Mouse (Mus musculus) erythroblast, embryonic 14.5 days (primary cell): ENCODE measurements around the gene Il6. TPM values are rescaled to one million over a fixed set of nuclear protein-coding genes. Genes with fewer than 3 reads are reported as not detected.

Experiments used
- H3K27me3 ChIP-seq: 2 replicates; pipeline ENCODE4 v1.6.1; 2012; ENCODE audit warnings: inconsistent platforms; ENCODE audit not compliant: control insufficient read depth
- H3K36me3 ChIP-seq: 2 replicates; pipeline ENCODE4 v1.6.1; 2012; ENCODE audit warnings: mild to moderate bottlenecking, inconsistent platforms; ENCODE audit not compliant: control insufficient read depth
- H3K4me1 ChIP-seq: 2 replicates; pipeline ENCODE4 v1.6.1; 2012; ENCODE audit warnings: inconsistent platforms; ENCODE audit not compliant: control insufficient read depth
- H3K4me3 ChIP-seq: replicated peaks from 2 replicates; pipeline ENCODE3; 2012; ENCODE audit warnings: moderate library complexity, mild to moderate bottlenecking, inconsistent platforms
- H3K9me3 ChIP-seq: 2 replicates; pipeline ENCODE4 v1.6.1; 2012; ENCODE audit warnings: low read length, inconsistent platforms, mixed read lengths; ENCODE audit not compliant: control insufficient read depth
- GATA1 ChIP-seq: IDR thresholded peaks from 2 replicates; pipeline ENCODE4 v1.6.1; 2012; ENCODE audit warnings: low read length, inconsistent platforms, mixed read lengths
- TAL1 ChIP-seq: IDR thresholded peaks from 3 replicates; pipeline ENCODE4 v1.6.1; 2012; ENCODE audit warnings: low read length, inconsistent platforms, mixed read lengths
- polyA plus RNA-seq: library from polyadenylated mRNA; stranded (reverse); fragments of >175 nt; gene quantifications from 2 replicates; pipeline ENCODE4 v1.2.3, GENCODE M21; 2012

The Il6 gene
- 0.02 and 0.14 TPM in 2 replicates for polyA plus RNA-seq

DNA sequence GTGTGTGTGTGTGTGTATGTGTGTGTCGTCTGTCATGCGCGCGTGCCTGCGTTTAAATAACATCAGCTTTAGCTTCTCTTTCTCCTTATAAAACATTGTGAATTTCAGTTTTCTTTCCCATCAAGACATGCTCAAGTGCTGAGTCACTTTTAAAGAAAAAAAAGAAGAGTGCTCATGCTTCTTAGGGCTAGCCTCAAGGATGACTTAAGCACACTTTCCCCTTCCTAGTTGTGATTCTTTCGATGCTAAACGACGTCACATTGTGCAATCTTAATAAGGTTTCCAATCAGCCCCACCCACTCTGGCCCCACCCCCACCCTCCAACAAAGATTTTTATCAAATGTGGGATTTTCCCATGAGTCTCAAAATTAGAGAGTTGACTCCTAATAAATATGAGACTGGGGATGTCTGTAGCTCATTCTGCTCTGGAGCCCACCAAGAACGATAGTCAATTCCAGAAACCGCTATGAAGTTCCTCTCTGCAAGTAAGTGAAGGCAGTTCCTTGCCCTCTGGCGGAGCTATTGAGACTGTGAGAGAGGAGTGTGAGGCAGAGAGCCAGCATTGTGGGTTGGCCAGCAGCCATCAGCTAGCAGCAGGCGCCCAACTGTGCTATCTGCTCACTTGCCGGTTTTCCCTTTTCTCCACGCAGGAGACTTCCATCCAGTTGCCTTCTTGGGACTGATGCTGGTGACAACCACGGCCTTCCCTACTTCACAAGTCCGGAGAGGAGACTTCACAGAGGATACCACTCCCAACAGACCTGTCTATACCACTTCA is at the start of gene Il6:
TSS of gene Il6 (plus strand) at position 389 of the 778 bp plus-strand sequence.
- Histone ChIP-seq H3K9me3 (no peaks in the 10 kb centered on the region), H3K4me3 (no peak within 1 kb of the TSS), H3K27me3 (no peaks in the 10 kb centered on the region), H3K4me1 (peaks cover 2% of the 10 kb centered on the region; the same call in 1 of the 2 replicates), H3K36me3 (no peaks in the 10 kb centered on the region)
- no peak for TF ChIP-seq TAL1
- TF ChIP-seq GATA1, result no peak

DNA sequence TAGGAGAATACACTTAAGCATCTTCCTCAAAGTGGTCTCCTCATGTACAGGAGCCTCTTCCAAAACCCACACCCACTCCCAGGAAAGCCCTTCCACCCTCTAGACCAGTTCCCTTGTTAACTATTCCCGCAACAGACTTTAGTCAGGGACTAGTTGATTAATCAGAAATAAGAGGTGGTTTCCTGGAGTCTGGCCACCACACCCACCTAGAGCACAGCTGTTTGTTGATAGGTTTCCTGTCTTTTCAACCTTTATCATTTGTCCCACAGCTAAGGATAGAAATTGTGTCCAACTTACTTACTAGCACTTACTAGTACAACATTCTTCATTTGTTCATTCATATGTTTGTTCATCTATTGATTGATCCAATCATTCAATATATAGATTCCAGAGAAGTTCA is 49.4 kb upstream of the Il6 start:
- H3K9me3 ChIP-seq, result no peaks in the 10 kb centered on the region
- peak overlapping the region; percentile 43 for H3K4me3 ChIP-seq
- H3K36me3 ChIP-seq, result no peaks in the 10 kb centered on the region
- no peaks in the 10 kb centered on the region for H3K27me3 ChIP-seq
- H3K4me1 ChIP-seq, result peaks cover 71% of the 10 kb centered on the region
- no peak for TF ChIP-seq GATA1
- TF ChIP-seq TAL1, result peak; percentile 47; the same call in 1 of the 3 replicates

GRCm38 (mm10) chr5:29970212-29970611 is 42.7 kb upstream of the Il6 start:
- Histone ChIP-seq H3K9me3 (no peaks in the 10 kb centered on the region), H3K4me1 (peaks cover 35% of the 10 kb centered on the region), H3K4me3 (no peak overlapping the region), H3K36me3 (no peaks in the 10 kb centered on the region), H3K27me3 (no peaks in the 10 kb centered on the region)
- TF ChIP-seq GATA1 (no peak), TAL1 (no peak)

GRCm38 (mm10) chr5:29972796-29973195 is 40.1 kb upstream of the Il6 start:
- Histone ChIP-seq H3K4me1 (peaks cover 16% of the 10 kb centered on the region), H3K4me3 (no peak overlapping the region), H3K27me3 (no peaks in the 10 kb centered on the region), H3K36me3 (no peaks in the 10 kb centered on the region), H3K9me3 (no peaks in the 10 kb centered on the region)
- no peak for TF ChIP-seq TAL1

DNA sequence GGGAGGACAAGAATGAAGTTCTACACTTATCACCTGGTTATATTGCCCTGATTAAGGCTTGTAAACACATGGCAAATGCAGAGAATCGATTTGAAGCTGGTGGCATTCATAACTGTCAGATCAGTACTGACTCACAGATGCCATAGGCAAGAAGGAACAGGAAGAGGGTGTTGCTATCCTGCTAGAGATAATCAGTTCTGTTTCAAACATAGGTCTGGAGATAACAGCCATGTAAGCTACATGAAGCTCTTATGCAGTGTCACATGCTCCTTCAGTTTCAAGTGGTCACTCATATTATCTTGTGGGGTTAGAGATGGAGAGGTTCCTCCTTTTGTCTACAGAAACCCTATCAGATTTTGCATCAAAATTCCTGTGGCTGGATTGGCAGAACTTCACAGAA is 39.4 kb upstream of the Il6 start:
- TF ChIP-seq GATA1 (no peak), TAL1 (no peak)
- Histone ChIP-seq H3K27me3 (no peaks in the 10 kb centered on the region), H3K9me3 (no peaks in the 10 kb centered on the region), H3K4me1 (peaks cover 15% of the 10 kb centered on the region), H3K4me3 (no peak overlapping the region), H3K36me3 (no peaks in the 10 kb centered on the region)

- TF ChIP-seq TAL1 (no peak), GATA1 (no peak)
- Histone ChIP-seq H3K36me3 (no peaks in the 10 kb centered on the region), H3K27me3 (no peaks in the 10 kb centered on the region), H3K4me3 (no peak overlapping the region), H3K9me3 (no peaks in the 10 kb centered on the region), H3K4me1 (peaks cover 15% of the 10 kb centered on the region)
Measured at GRCm38 (mm10) chr5:29974115-29974514, 38.8 kb upstream of the Il6 start.

DNA sequence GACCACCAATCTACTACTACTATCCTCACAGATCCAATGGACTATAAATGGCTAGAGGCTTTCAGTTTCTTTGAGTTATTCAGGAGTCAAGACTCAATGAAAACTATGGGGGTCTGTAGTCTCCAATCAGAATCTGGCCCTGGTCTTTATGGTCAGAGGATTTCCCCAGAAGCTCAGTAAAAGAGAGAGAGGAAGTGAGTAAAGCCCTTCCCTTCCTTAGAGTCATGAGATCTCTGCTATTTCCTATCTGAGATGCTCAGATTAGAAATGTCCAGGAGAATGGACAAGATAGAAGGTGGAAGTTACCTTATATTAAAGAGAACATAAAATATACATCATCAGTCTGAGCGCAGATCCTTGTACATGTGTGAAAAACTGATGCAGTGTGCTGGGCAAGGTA is 19.3 kb upstream of the Il6 start:
- H3K27me3 ChIP-seq, result no peaks in the 10 kb centered on the region
- no peaks in the 10 kb centered on the region for H3K4me1 ChIP-seq
- no peaks in the 10 kb centered on the region for H3K9me3 ChIP-seq
- no peaks in the 10 kb centered on the region for H3K36me3 ChIP-seq
- no peak overlapping the region for H3K4me3 ChIP-seq
- TF ChIP-seq TAL1, result no peak
- TF ChIP-seq GATA1, result no peak

DNA sequence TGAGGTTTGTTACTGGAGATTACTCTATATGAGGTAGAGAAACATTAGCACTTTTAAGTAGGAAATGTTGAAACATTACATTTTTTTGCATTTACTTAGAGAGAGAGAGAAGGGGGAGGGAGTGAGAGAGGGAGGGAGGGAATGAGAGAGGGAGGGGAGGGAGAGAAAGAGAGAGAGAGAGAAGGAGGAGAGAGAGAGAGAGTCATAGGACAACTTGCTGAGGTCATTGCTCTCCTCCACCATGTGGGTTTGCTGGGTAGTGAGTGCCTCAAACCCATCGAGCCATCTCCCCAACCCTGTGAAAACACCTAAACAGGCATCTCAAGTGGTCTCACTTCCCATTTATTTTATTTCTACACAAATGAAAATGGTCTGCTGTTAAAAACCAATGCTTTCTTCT is 18.6 kb upstream of the Il6 start:
- no peak overlapping the region for H3K4me3 ChIP-seq
- no peaks in the 10 kb centered on the region for H3K36me3 ChIP-seq
- H3K4me1 ChIP-seq, result no peaks in the 10 kb centered on the region
- no peaks in the 10 kb centered on the region for H3K27me3 ChIP-seq
- no peaks in the 10 kb centered on the region for H3K9me3 ChIP-seq
- TF ChIP-seq GATA1, result no peak
- TF ChIP-seq TAL1, result no peak

- H3K4me1 ChIP-seq, result no peaks in the 10 kb centered on the region
- no peaks in the 10 kb centered on the region for H3K27me3 ChIP-seq
- no peak for TF ChIP-seq TAL1
- no peak for TF ChIP-seq GATA1
- no peaks in the 10 kb centered on the region for H3K36me3 ChIP-seq
- H3K4me3 ChIP-seq, result no peak overlapping the region
- no peaks in the 10 kb centered on the region for H3K9me3 ChIP-seq
Measured at GRCm38 (mm10) chr5:29997351-29997750, 15.6 kb upstream of the Il6 start.

- TF ChIP-seq GATA1 (no peak), TAL1 (no peak)
- H3K27me3 ChIP-seq, result no peaks in the 10 kb centered on the region
- H3K36me3 ChIP-seq, result no peaks in the 10 kb centered on the region
- no peaks in the 10 kb centered on the region; the same call in 1 of the 2 replicates for H3K4me1 ChIP-seq
- no peaks in the 10 kb centered on the region for H3K9me3 ChIP-seq
- no peak overlapping the region for H3K4me3 ChIP-seq
Measured at GRCm38 (mm10) chr5:30000921-30001320, 12.0 kb upstream of the Il6 start.
